8 mouse cellular contexts compared by ENCODE assay signal in the genomic region with DNA sequence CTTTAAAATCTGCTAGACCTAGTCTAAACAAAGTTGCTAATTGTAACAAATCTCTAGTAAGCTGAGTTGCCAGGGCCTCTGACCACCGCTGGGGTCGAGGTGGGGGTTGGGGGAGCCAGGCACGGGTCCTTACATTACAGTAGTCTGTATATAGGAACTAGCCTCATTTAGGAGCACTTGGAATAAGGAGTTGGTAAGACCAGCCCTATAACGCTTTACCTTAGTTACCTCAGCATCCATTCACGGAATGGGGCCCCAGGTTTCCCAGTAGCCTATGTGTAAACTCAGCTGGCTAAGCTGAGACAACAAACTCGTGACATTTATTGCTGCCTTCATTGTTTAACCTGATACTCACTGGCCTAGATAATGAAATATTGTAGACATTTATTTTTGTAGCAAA. TPM values are rescaled to one million over a fixed set of nuclear protein-coding genes. Genes with fewer than 3 reads are reported as not detected.
DNase-seq lines count a peak whose midpoint lies in the region; ATAC-seq and TF ChIP-seq lines count a peak whose summit lies in the region.

No protein-coding gene starts in this region.

- H3K36me3 ChIP-seq in heart, embryonic 10.5 days: no peaks in the 10 kb centered on the region
- H3K36me3 ChIP-seq in ES-E14 (ENCODE audit: control insufficient read depth, insufficient read depth, low read length, poor library complexity, severe bottlenecking) (peaks cover 9% of the 10 kb centered on the region), macrophage (ENCODE audit: inconsistent target) (no peaks in the 10 kb centered on the region)
- H3K36me3 ChIP-seq in hindbrain, embryonic 11.5 days (ENCODE audit: control insufficient read depth, insufficient read depth, low read length): no peaks in the 10 kb centered on the region

- peak overlapping the region; percentile 71 for H3K4me2 ChIP-seq in hindbrain, embryonic 11.5 days (replicated peaks; ENCODE audit: low read depth, low read length)

- H3K9me3 ChIP-seq in heart, embryonic 10.5 days: no peaks in the 10 kb centered on the region
- no peaks in the 10 kb centered on the region for H3K9me3 ChIP-seq in ES-E14 (ENCODE audit: control insufficient read depth, insufficient read depth, low read depth, low read length)
- no peaks in the 10 kb centered on the region for H3K9me3 ChIP-seq in hindbrain, embryonic 11.5 days (ENCODE audit: control insufficient read depth, low read length)

- H3K4me3 ChIP-seq in heart, embryonic 10.5 days: peak overlapping the region; percentile 50
- H3K4me3 ChIP-seq in ES-E14 (ENCODE audit: insufficient read depth in 1 of 2, low read depth in 1 of 2, low read length in 2 of 2, poor library complexity in 1 of 2, severe bottlenecking in 1 of 2) (peak overlapping the region; percentile 70 to 84), macrophage (ENCODE audit: inconsistent target) (no peak overlapping the region)
- peak overlapping the region; percentile 85 for H3K4me3 ChIP-seq in hindbrain, embryonic 11.5 days (ENCODE audit: low read depth, low read length)

- peak overlapping the region; percentile 54; the same call in 1 of the 2 replicates for H3K9ac ChIP-seq in ES-E14 (ENCODE audit: insufficient read depth, low read depth, low read length, poor library complexity, severe bottlenecking)
- peak overlapping the region; percentile 63 for H3K9ac ChIP-seq in hindbrain, embryonic 11.5 days (ENCODE audit: low read depth, low read length)

- 31% methylated on average over 6 of the region's 6 CpGs for WGBS in heart, embryonic 10.5 days
- WGBS in hindbrain, embryonic 11.5 days: 31% methylated on average over 6 of the region's 6 CpGs
- WGBS in macrophage (ENCODE audit: missing documents): 90% methylated on average over 6 of the region's 6 CpGs

- H3K4me1 ChIP-seq in heart, embryonic 10.5 days: peaks cover 35% of the 10 kb centered on the region
- H3K4me1 ChIP-seq in ES-E14 (ENCODE audit: control insufficient read depth in 2 of 2, insufficient read depth in 2 of 2, low read length in 2 of 2, poor library complexity in 1 of 2): peaks cover 7 to 43% of the 10 kb centered on the region in 2 experiments
- peaks cover 11% of the 10 kb centered on the region for H3K4me1 ChIP-seq in hindbrain, embryonic 11.5 days (replicated peaks; ENCODE audit: control insufficient read depth, insufficient read depth, low read length)

- H3K27ac ChIP-seq in heart, embryonic 10.5 days: peak overlapping the region; percentile 100
- H3K27ac ChIP-seq in ES-E14 (ENCODE audit: insufficient read depth, low read depth, low read length, poor library complexity, severe bottlenecking) (no peak overlapping the region; the same call in 1 of the 2 replicates), macrophage (peak overlapping the region; percentile 82)
- peak overlapping the region; percentile 96 for H3K27ac ChIP-seq in hindbrain, embryonic 11.5 days (ENCODE audit: low read depth, low read length)

- DNase-seq in heart, embryonic 10.5 days (ENCODE audit: low spot score): no peak
- no peak for DNase-seq in heart, postnatal 36 days
- DNase-seq in ES-E14 (ENCODE audit: low read depth, low spot score): no peak
- peak; percentile 33 for DNase-seq in hindbrain, embryonic 11.5 days (ENCODE audit: low spot score)
- DNase-seq in Muller cell, postnatal 12 days (ENCODE audit: inconsistent ontology term): no peak
- DNase-seq in adrenal gland, postnatal 10 days: no peak
- no peak for DNase-seq in frontal cortex, postnatal 36 days (ENCODE audit: low spot score in 2 of 2)

- in situ Hi-C loops in ES-E14 (cut with MboI; ENCODE audit: low sequenced_read_pairs in 2 of 2, unreplicated experiment in 2 of 2): no loop called here

- ATAC-seq in hindbrain, embryonic 11.5 days (ENCODE audit: low FRiP score): no peak

- intact Hi-C loops in heart, postnatal 36 days (cut with DNase I): loop anchor here (5.0 kb wide), 1 partner anchor 292 kb away; no protein-coding TSS in a partner anchor

- no peaks in the 10 kb centered on the region for H3K27me3 ChIP-seq in heart, embryonic 10.5 days (ENCODE audit: insufficient read depth, poor library complexity, severe bottlenecking)
- no peaks in the 10 kb centered on the region for H3K27me3 ChIP-seq in hindbrain, embryonic 11.5 days (ENCODE audit: control insufficient read depth, insufficient read depth, low read length)

- peaks cover 17% of the 10 kb centered on the region; the same call in 1 of the 2 replicates for H3K79me2 ChIP-seq in macrophage (ENCODE audit: inconsistent target)

TF ChIP-seq in ES-E14, 5 proteins besides CTCF, POLR2A, EP300 and RAD21:
- no peak for TF ChIP-seq HCFC1 (IDR thresholded peaks at IDR 0.05; ENCODE audit: borderline replicate concordance, insufficient read depth, low read length)
- no peak for TF ChIP-seq MAFK (IDR thresholded peaks at IDR 0.05; ENCODE audit: insufficient read depth, low read depth, low read length)
- TF ChIP-seq ZNF384 (IDR thresholded peaks at IDR 0.05; ENCODE audit: low read depth, low read length): no peak
- no peak for TF ChIP-seq CHD2 (IDR thresholded peaks at IDR 0.05; ENCODE audit: low read depth, low read length)
- TF ChIP-seq ZC3H11A (IDR thresholded peaks at IDR 0.05; ENCODE audit: borderline replicate concordance, low read depth, low read length): no peak

RNA-seq across cellular contexts. Expression of gene Elovl6, which starts 3.3 kb away (rescaled TPM):
- polyA plus RNA-seq in heart, embryonic 10.5 days (2016; fragmentation: Nextera tagmentation; extraction: Ambion mirVana): 24.7 and 35.8 TPM in 2 replicates
- 1 to 10 TPM in 1 of 2 experiments, under 1 TPM in 1; 0.65 to 3.6 TPM for total RNA-seq in heart, postnatal 36 days (2021)
- total RNA-seq in ES-E14 (2012; rRNA removed): 109 and 118 TPM in 2 replicates
- 46.5 and 46.8 TPM in 2 replicates for polyA plus RNA-seq in hindbrain, embryonic 11.5 days (2014; fragmentation: Nextera tagmentation; extraction: Ambion mirVana)
- total RNA-seq in macrophage (2018; cell fraction: chromatin; rRNA removed): 10 to 100 TPM in 1 of 26 experiments, 1 to 10 TPM in 20, under 1 TPM in 4, not detected in 1; 0.37 to 13.4 (median 2.9) TPM
- 1 to 10 TPM; 1.3 to 3.8 (median 2.3) TPM for total RNA-seq in macrophage (2018; cell fraction: cytosol; rRNA removed)
- total RNA-seq in macrophage (2018; cell fraction: nucleus; rRNA removed): 10 to 100 TPM in 3 of 26 experiments, 1 to 10 TPM in 23; 1.0 to 29.0 (median 3.6) TPM
- polyA plus RNA-seq in macrophage (2018): 1.7 to 8.2 TPM (median 2.6 TPM) in 3 replicates
- total RNA-seq in adrenal gland, postnatal 10 days (2021): 10 to 100 TPM; 36.3 to 48.3 TPM

Comparison
In these comparisons a context has a peak if more than half of its experiments do, and no peak if none do; other contexts are left out.
1. RNA of gene Elovl6, which starts 3.3 kb away (total RNA-seq): 109 to 118 TPM in ES-E14 and 36.3 to 48.3 TPM in adrenal gland, postnatal 10 days; 0.65 to 3.6 TPM in heart, postnatal 36 days; every median in the first group is over 4 times any median in the second.